11 mouse cellular contexts compared by ENCODE assay signal in the genomic region with DNA sequence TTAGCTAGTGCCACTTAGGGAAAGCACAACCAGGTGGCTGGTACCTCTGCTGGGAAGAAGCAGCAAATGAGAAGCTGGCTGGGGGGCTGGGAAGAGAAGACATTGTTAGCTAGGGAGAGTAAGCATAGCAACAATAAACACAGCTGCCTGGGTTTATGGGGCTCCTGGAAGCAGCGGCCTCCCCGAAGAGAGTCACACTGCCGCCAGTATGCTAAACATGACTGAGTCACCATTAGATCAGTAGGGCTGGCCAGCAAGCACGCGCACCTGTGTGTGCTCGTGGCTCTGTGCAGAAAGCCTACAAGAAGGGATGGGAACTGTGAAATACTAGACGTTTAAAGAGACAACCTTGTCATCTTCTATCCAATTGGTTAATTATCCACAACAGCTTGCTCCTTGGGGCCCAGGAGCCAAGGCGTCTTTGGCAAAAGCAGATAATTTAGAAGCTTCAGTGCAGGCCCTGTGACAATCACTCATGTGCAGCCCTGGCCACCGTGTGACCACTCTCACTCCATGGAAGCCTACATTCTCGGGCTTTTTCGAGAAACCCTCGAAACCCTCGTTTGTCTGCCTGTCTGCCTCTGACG. TPM values are rescaled to one million over a fixed set of nuclear protein-coding genes. Genes with fewer than 3 reads are reported as not detected.
A peak's percentile ranks its signal among the peaks of the same experiment; 100 is the strongest.
DNase-seq lines count a peak whose midpoint lies in the region; ATAC-seq and TF ChIP-seq lines count a peak whose summit lies in the region.
"Had no signal": no experiment of that assay in that cellular context is flagged by ENCODE, and none has a peak within 500 bp of the region (broad histone marks: within the 10 kb centered on the region; RNA-seq: fewer than 3 reads in every experiment).

No protein-coding gene starts in this region.

- TF ChIP-seq EP300 in lung, postnatal 0 days (IDR thresholded peaks at IDR 0.05) = no peak

- intact Hi-C loops in left cerebral cortex, postnatal 4 days (cut with DNase I) = no loop called here

- H3K4me2 ChIP-seq in limb, embryonic 12.5 days = 0 out of 2 replicates have a peak overlapping the region, but pooled peaks have one; percentile 11
- no peak overlapping the region for H3K4me2 ChIP-seq in lung, postnatal 0 days (replicated peaks; ENCODE audit: low read depth, low read length)
- H3K4me2 ChIP-seq: liver, embryonic 13.5 days had no signal

- H3K27ac ChIP-seq in limb, embryonic 12.5 days = peak overlapping the region; percentile 79
- H3K27ac ChIP-seq in lung, postnatal 0 days (ENCODE audit: low read length) = no peak overlapping the region
- H3K27ac ChIP-seq: liver, embryonic 13.5 days had no signal

- TF ChIP-seq CTCF in lung, postnatal 0 days (IDR thresholded peaks at IDR 0.05) = no peak

- no peaks in the 10 kb centered on the region for H3K36me3 ChIP-seq in limb, embryonic 12.5 days
- H3K36me3 ChIP-seq in lung, postnatal 0 days (ENCODE audit: insufficient read depth, low read length) = no peaks in the 10 kb centered on the region
- H3K36me3 ChIP-seq: liver, embryonic 13.5 days had no signal

- peaks cover 53% of the 10 kb centered on the region for H3K4me1 ChIP-seq in limb, embryonic 12.5 days (replicated peaks)
- H3K4me1 ChIP-seq in lung, postnatal 0 days (ENCODE audit: insufficient read depth, low read depth, low read length) = peaks cover 5% of the 10 kb centered on the region

- DNase-seq in kidney, adult 9 months = peak; percentile 59
- no peak for DNase-seq in kidney, adult 18-20 months
- peak; percentile 42 for DNase-seq in MN1 (ENCODE audit: low spot score)
- peak; percentile 81 for DNase-seq in brain, adult 2 months (ENCODE audit: low read depth, low spot score)
- no peak for DNase-seq in lung, postnatal 0 days (ENCODE audit: low spot score)
- no peak for DNase-seq in left cerebral cortex, postnatal 4 days
- DNase-seq: heart, adult 11 months; liver, embryonic 13.5 days; thymus, postnatal 4 days had no signal

- H3K9me3 ChIP-seq in limb, embryonic 12.5 days = no peaks in the 10 kb centered on the region
- H3K9me3 ChIP-seq in lung, postnatal 0 days (ENCODE audit: low read length) = no peaks in the 10 kb centered on the region
- H3K9me3 ChIP-seq: liver, embryonic 13.5 days had no signal

- H3K9ac ChIP-seq in limb, embryonic 12.5 days (replicated peaks) = no peak overlapping the region
- no peak overlapping the region for H3K9ac ChIP-seq in lung, postnatal 0 days (replicated peaks; ENCODE audit: low read depth)
- H3K9ac ChIP-seq: liver, embryonic 13.5 days had no signal

- H3K4me3 ChIP-seq in limb, embryonic 12.5 days (replicated peaks) = no peak overlapping the region
- no peak overlapping the region for H3K4me3 ChIP-seq in lung, postnatal 0 days (ENCODE audit: low read depth, low read length)
- H3K4me3 ChIP-seq: liver, embryonic 13.5 days had no signal

- peak; percentile 30; the same call in 1 of the 2 replicates for ATAC-seq in limb, embryonic 12.5 days (ENCODE audit: insufficient number of reproducible peaks, insufficient read depth, low FRiP score, low TSS enrichment, low read depth)
- ATAC-seq in lung, postnatal 0 days = no peak
- no peak for ATAC-seq in megakaryocyte progenitor cell, adult 5-6 weeks (replicated peaks; ENCODE audit: poor library complexity)

- WGBS in limb, embryonic 12.5 days = 32% methylated on average over 14 of the region's 14 CpGs
- WGBS in lung, postnatal 0 days = 56% methylated on average over 14 of the region's 14 CpGs

- no peaks in the 10 kb centered on the region for H3K27me3 ChIP-seq in limb, embryonic 12.5 days
- no peaks in the 10 kb centered on the region for H3K27me3 ChIP-seq in lung, postnatal 0 days (replicated peaks; ENCODE audit: insufficient read depth, low read length)
- H3K27me3 ChIP-seq: liver, embryonic 13.5 days had no signal

RNA-seq across cellular contexts. Expression of a gene that starts 9.8 kb away (rescaled TPM):
- 54.7 and 65.0 TPM in 2 replicates for polyA plus RNA-seq in limb, embryonic 12.5 days (2016; fragmentation: Nextera tagmentation; extraction: Ambion mirVana)
- polyA plus RNA-seq in lung, postnatal 0 days (2015; fragmentation: Nextera tagmentation; extraction: Ambion mirVana) = 28.6 and 33.8 TPM in 2 replicates
- 0.74 and 0.78 TPM in 2 replicates for total RNA-seq in megakaryocyte progenitor cell, adult 5-6 weeks (2015)
- 1.7 and 2.4 TPM in 2 replicates for total RNA-seq in megakaryocyte progenitor cell, adult 5-6 weeks (2017)
- 1 to 10 TPM; 4.7 to 7.2 TPM for total RNA-seq in left cerebral cortex, postnatal 4 days (2021)

Comparison
In these comparisons a context has a peak if more than half of its experiments do, and no peak if none do; other contexts are left out.
1. DNase-seq: peak in kidney, adult 9 months (single experiment), MN1 (single experiment) and brain, adult 2 months (single experiment); none in kidney, adult 18-20 months (single experiment), lung, postnatal 0 days (single experiment) and left cerebral cortex, postnatal 4 days (single experiment).